Mouse (Mus musculus): ENCODE results near the gene Cfd. TPM values are rescaled to one million over a fixed set of nuclear protein-coding genes. Genes with fewer than 3 reads are reported as not detected.

Cfd gene
- polyA plus RNA-seq, 1 experiment from 2014 or later = not detected

DNA sequence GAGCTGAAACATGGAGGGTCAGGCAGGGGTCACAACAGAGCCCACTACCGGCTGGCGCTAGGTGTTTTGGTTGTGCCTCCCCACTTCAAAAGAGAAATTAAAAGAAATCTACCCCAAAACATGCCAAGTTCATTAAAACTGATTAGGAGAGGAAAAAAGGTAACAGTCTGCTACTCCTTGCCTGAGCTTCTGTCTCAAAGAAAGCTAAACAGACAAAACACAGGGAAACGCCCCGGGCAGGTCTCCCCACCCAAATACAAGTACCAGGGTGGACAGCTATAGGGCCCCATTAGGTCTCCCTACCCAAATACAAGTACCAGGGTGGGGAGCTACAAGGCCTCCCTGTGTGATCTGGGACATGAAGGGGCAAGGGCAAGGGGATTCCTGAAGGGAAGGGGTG, 19.9 kb downstream of the Cfd start, which contains the start of gene Gm26602:
Gene Gm26602, plus strand, starts transcription at position 301 of the 400 bp plus-strand sequence.
- H3K4me1 ChIP-seq (ENCODE audit: control insufficient read depth, insufficient read depth, low read depth, low read length) = peaks cover 22% of the 10 kb centered on the region
- peak within 1 kb of the TSS; percentile 85 for H3K27ac ChIP-seq (ENCODE audit: low read depth, low read length)
- no peaks in the 10 kb centered on the region for H3K9me3 ChIP-seq (ENCODE audit: control insufficient read depth, low read length)
- 99% methylated on average over 4 of the region's 4 CpGs for WGBS
- peaks cover 12% of the 10 kb centered on the region for H3K36me3 ChIP-seq (ENCODE audit: control insufficient read depth, insufficient read depth, low read length)
- H3K4me3 ChIP-seq (ENCODE audit: low read length) = no peak within 1 kb of the TSS
- no peaks in the 10 kb centered on the region for H3K27me3 ChIP-seq (replicated peaks; ENCODE audit: control insufficient read depth, insufficient read depth, low read length)
- no peak for ATAC-seq
- H3K9ac ChIP-seq (ENCODE audit: low read depth, low read length) = peak within 1 kb of the TSS; percentile 54
- no peak within 1 kb of the TSS for H3K4me2 ChIP-seq (ENCODE audit: low read length)

DNA sequence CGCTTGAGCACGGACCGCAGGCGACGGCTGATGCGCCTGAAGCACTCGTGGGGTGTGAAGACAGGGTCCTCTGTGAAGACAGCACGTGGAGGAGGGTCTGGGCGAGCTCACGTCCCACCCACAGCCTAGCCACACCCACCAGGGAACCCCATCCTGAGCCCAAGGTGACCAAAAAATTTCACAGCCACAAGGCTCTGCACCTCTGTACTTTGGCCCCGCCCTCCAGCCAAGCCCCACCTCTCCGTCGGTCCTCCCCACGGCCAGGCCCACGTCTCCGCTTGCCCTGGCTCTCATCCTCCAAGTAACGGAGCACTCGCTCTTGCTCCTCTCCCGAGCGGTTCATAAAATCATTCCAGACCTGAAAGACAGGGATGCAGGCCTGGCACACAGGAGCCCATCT, 21.8 kb downstream of the Cfd start:
- no peak overlapping the region for H3K4me3 ChIP-seq (ENCODE audit: low read length)
- WGBS = 71% methylated on average over 20 of the region's 20 CpGs
- ATAC-seq = no peak
- H3K27ac ChIP-seq (ENCODE audit: low read depth, low read length) = no peak overlapping the region
- H3K9me3 ChIP-seq (ENCODE audit: control insufficient read depth, low read length) = no peaks in the 10 kb centered on the region
- peaks cover 33% of the 10 kb centered on the region for H3K4me1 ChIP-seq (ENCODE audit: control insufficient read depth, insufficient read depth, low read depth, low read length)
- H3K27me3 ChIP-seq (replicated peaks; ENCODE audit: control insufficient read depth, insufficient read depth, low read length) = no peaks in the 10 kb centered on the region
- H3K4me2 ChIP-seq (ENCODE audit: low read length) = no peak overlapping the region
- H3K9ac ChIP-seq (ENCODE audit: low read depth, low read length) = no peak overlapping the region
- 0 out of 2 replicates have a peak, but pooled peaks cover 7% of the 10 kb centered on the region for H3K36me3 ChIP-seq (ENCODE audit: control insufficient read depth, insufficient read depth, low read length)

DNA sequence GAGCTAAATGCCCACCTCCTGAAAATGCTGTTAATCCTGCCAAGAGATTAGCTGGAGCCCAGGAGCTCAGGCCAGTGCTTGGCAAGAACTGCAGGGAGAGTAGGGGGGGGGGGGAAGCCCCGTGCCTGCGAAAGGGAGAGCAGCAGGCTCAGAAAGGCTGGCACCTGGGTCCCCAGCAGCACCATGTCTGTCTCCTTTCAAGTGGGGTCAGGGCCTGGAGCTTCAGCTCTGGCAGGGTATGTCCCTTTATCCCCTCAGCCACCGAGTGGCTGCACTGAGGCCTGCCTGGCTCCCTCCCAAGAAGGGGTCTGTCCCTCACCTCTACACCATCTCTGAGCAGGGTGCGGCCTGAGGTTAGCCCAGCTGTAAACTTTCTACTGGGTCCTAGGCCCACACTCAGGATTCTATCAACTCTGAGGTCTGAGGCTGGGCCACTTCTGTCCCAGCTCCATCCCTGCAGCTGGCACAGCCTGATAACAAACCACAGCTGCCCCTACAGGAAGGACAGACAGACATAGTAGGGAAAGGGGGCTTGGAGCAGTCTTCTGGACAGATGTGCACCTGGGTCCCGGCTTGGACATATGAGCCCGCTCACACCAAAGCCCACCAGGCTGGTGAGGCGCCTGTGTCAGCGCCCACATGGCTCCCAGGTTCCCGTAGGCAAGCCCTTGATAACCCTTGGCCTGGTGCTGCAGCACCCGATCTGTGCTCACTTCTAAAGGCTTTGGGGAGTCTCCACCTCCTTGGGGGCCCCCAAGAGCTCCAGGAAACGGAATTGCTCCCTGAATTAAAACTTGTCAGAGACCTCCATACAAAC, 23.7 kb downstream of the Cfd start:
- Histone ChIP-seq H3K36me3 (ENCODE audit: control insufficient read depth, insufficient read depth, low read length) (0 out of 2 replicates have a peak, but pooled peaks cover 7% of the 10 kb centered on the region), H3K9me3 (ENCODE audit: control insufficient read depth, low read length) (no peaks in the 10 kb centered on the region), H3K9ac (ENCODE audit: low read depth, low read length) (0 out of 2 replicates have a peak overlapping the region, but pooled peaks have one; percentile 18), H3K4me3 (ENCODE audit: low read length) (no peak overlapping the region), H3K4me1 (ENCODE audit: control insufficient read depth, insufficient read depth, low read depth, low read length) (peaks cover 30% of the 10 kb centered on the region), H3K27ac (ENCODE audit: low read depth, low read length) (no peak overlapping the region), H3K4me2 (ENCODE audit: low read length) (no peak overlapping the region), H3K27me3 (replicated peaks; ENCODE audit: control insufficient read depth, insufficient read depth, low read length) (peaks cover 18% of the 10 kb centered on the region)
- WGBS = 65% methylated on average over 11 of the region's 11 CpGs
- ATAC-seq = no peak

DNA sequence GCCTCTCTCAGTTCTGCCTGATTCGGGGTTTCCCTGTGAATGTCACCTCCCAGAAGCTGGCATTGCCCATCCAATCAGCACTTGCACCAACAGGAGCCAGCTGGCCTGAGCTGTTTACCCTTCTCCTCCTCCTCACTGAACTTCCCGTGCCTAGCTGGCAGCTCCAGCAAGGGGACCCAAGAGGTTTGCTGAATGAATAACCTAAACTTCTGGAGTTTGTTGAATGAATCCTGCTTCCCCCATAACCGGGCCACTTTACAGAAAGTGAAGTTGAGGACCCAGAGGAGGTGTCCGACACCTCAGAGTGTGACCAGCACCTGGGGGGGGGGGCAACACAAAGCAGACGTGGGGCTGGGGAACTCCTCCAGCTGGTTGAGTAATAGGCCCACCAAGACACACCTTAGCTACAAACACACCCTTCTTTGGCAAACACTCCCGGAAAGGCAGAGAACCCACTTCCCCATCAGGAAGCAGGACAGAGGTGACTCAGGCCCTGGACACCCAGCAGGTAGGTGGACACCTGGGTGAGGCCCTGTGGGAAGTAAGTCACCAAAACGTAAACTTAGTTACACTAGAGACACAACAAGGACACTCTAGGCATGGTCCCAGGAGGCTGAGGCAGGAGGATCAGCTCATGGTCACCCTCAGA, 24.4 kb downstream of the Cfd start:
- peaks cover 24% of the 10 kb centered on the region for H3K27me3 ChIP-seq (replicated peaks; ENCODE audit: control insufficient read depth, insufficient read depth, low read length)
- no peak for ATAC-seq
- H3K27ac ChIP-seq (ENCODE audit: low read depth, low read length) = no peak overlapping the region
- H3K4me1 ChIP-seq (ENCODE audit: control insufficient read depth, insufficient read depth, low read depth, low read length) = peaks cover 27% of the 10 kb centered on the region
- H3K4me3 ChIP-seq (ENCODE audit: low read length) = no peak overlapping the region
- no peak overlapping the region for H3K9ac ChIP-seq (ENCODE audit: low read depth, low read length)
- 73% methylated on average over 7 of the region's 7 CpGs for WGBS
- no peaks in the 10 kb centered on the region for H3K9me3 ChIP-seq (ENCODE audit: control insufficient read depth, low read length)
- 0 out of 2 replicates have a peak, but pooled peaks cover 7% of the 10 kb centered on the region for H3K36me3 ChIP-seq (ENCODE audit: control insufficient read depth, insufficient read depth, low read length)
- no peak overlapping the region for H3K4me2 ChIP-seq (ENCODE audit: low read length)

DNA sequence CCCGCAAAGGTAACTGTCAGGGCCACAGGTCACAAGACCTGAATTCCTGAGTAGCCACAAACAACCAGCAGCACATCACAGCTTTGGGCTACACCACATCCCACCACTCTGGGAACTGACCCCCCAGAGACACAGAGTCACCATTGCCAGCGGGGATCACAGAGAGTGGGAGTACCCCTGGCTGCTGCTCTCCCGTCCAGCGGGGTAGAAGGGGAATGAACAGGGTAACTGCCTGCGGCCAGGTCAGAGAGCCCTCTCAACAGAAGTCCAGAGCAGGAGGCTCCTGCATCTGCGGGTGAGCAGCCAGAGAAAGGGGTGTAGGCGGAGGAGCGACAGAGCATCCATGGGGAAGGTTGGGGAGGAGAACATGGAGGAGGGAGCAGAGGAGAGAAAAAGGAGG, 25.4 kb downstream of the Cfd start:
- Histone ChIP-seq H3K9me3 (ENCODE audit: control insufficient read depth, low read length) (no peaks in the 10 kb centered on the region), H3K4me2 (ENCODE audit: low read length) (peak overlapping the region; percentile 89), H3K4me1 (ENCODE audit: control insufficient read depth, insufficient read depth, low read depth, low read length) (peaks cover 30% of the 10 kb centered on the region), H3K27me3 (replicated peaks; ENCODE audit: control insufficient read depth, insufficient read depth, low read length) (peaks cover 34% of the 10 kb centered on the region), H3K27ac (ENCODE audit: low read depth, low read length) (peak overlapping the region; percentile 70; the same call in 1 of the 2 replicates), H3K36me3 (ENCODE audit: control insufficient read depth, insufficient read depth, low read length) (0 out of 2 replicates have a peak, but pooled peaks cover 2% of the 10 kb centered on the region), H3K4me3 (ENCODE audit: low read length) (peak overlapping the region; percentile 73), H3K9ac (ENCODE audit: low read depth, low read length) (peak overlapping the region; percentile 94)
- no peak for ATAC-seq
- 8% methylated on average over 8 of the region's 8 CpGs for WGBS

DNA sequence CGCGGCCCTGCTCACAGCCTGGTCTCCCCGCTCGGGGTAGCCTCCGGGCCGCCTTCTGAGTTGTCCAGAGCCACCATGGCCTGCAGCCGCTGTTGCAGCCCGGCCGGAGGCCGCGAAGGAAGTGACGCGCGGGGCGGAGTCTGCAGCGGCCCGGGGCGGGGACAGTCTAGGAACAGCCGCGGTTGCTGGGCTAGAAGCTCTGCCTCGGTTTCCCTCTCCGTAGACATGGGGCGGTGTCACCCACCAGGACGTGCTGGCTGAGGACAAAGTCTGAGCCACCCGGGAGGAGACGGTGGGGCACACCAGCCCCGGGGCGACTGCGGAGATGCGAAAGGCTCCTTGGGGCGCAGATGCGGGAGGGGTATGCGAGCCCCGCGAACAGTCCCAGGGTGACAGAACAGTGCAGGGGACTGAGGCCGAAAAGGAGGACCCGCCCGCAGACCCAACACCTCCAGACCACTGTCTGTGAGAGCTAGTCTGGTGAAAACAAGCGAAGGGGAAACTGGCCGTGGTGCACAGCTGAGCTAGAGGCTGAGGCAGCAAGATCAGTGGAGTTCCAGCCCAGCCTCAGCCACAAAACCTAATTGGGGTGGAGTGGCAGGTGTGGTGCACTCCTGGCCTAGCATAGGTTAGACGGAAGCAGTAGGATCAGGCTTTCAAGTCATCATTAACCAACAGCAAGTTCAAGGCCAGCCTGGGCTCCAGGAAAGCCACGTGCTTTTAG, 26.3 kb downstream of the Cfd start, which contains the start of gene Kiss1r:
Gene Kiss1r, plus strand, starts transcription at position 164 of the 724 bp plus-strand sequence.
- H3K36me3 ChIP-seq (ENCODE audit: control insufficient read depth, insufficient read depth, low read length) = 0 out of 2 replicates have a peak, but pooled peaks cover 2% of the 10 kb centered on the region
- peak; percentile 80 for ATAC-seq
- H3K27ac ChIP-seq (ENCODE audit: low read depth, low read length) = peak within 1 kb of the TSS; percentile 70
- H3K9ac ChIP-seq (ENCODE audit: low read depth, low read length) = peak within 1 kb of the TSS; percentile 94
- H3K4me1 ChIP-seq (ENCODE audit: control insufficient read depth, insufficient read depth, low read depth, low read length) = peaks cover 36% of the 10 kb centered on the region
- 2% methylated on average over 41 of the region's 42 CpGs for WGBS
- H3K9me3 ChIP-seq (ENCODE audit: control insufficient read depth, low read length) = no peaks in the 10 kb centered on the region
- H3K4me2 ChIP-seq (ENCODE audit: low read length) = peak within 1 kb of the TSS; percentile 89
- H3K4me3 ChIP-seq (ENCODE audit: low read length) = peak within 1 kb of the TSS; percentile 73
- peaks cover 41% of the 10 kb centered on the region for H3K27me3 ChIP-seq (replicated peaks; ENCODE audit: control insufficient read depth, insufficient read depth, low read length)

DNA sequence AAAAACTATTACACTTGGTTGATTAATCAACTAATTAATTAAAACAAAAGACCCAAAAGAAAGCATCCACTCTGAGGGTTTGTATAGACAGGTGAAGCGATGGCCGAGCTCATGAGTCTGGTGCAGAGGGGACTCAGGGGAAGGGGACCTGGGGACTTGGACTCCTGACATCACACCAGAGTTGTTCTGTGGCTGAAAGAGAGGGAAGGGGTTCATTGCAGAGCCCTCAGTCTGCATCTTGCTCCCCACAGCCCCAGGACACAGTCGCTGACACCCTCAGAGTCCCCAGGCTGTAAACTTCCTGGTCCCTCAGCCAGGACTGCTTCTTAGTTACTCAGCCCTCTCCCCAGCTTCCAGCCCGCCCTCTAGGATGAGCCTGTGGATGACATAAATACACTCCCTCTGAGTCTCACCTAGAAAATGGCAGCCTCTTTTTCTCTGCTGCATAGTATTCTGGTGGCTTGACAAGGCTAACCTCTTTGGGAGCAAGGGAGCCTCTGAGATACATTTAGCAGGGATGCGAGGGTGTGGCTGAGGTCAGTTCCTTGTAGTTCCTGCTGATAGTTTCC, 27.0 kb downstream of the Cfd start:
- H3K4me2 ChIP-seq (ENCODE audit: low read length) = peak overlapping the region; percentile 89
- no peak overlapping the region for H3K27ac ChIP-seq (ENCODE audit: low read depth, low read length)
- H3K36me3 ChIP-seq (ENCODE audit: control insufficient read depth, insufficient read depth, low read length) = no peaks in the 10 kb centered on the region
- H3K27me3 ChIP-seq (replicated peaks; ENCODE audit: control insufficient read depth, insufficient read depth, low read length) = peaks cover 47% of the 10 kb centered on the region
- WGBS = 69% methylated on average over 5 of the region's 5 CpGs
- peaks cover 36% of the 10 kb centered on the region for H3K4me1 ChIP-seq (ENCODE audit: control insufficient read depth, insufficient read depth, low read depth, low read length)
- peak overlapping the region; percentile 94 for H3K9ac ChIP-seq (ENCODE audit: low read depth, low read length)
- H3K9me3 ChIP-seq (ENCODE audit: control insufficient read depth, low read length) = no peaks in the 10 kb centered on the region
- H3K4me3 ChIP-seq (ENCODE audit: low read length) = peak overlapping the region; percentile 73
- ATAC-seq = no peak

DNA sequence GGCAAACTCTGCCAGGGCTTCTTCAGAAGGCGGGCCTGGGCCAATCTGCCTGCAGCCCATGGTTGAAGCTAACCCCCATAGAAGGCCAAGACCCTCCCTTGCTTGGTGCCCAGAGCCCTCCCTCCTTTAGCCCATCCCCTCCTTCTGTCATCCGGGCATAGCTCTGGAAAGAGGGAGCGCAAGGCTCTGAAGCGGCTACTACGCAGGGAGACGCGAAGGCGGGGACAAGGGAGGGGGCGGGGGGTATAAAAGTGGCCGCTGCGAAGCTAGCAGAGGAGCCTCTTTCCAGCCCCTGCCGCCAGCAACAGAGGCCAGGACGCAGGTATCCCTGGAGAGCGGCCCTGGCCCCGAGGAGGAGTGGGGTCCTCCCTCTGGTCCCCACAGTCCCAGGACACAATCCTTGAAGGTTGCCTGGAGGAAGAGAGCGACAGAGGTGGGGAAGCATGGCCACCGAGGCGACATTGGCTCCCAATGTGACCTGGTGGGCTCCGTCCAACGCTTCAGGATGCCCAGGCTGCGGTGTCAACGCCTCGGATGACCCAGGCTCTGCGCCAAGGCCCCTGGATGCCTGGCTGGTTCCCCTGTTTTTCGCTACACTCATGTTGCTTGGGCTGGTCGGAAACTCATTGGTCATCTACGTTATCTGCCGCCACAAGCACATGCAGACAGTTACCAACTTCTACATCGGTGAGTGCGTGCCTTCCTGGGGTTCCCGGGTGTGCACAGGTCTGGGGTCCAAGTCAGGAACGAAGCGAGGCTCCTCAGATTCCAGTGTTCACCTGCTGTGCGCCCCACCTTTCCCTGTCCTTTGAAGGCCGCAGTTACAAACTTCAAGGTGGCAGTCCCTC, 27.8 kb downstream of the Cfd start:
- H3K27me3 ChIP-seq (replicated peaks; ENCODE audit: control insufficient read depth, insufficient read depth, low read length) = peaks cover 55% of the 10 kb centered on the region
- no peaks in the 10 kb centered on the region for H3K9me3 ChIP-seq (ENCODE audit: control insufficient read depth, low read length)
- peaks cover 36% of the 10 kb centered on the region for H3K4me1 ChIP-seq (ENCODE audit: control insufficient read depth, insufficient read depth, low read depth, low read length)
- peak overlapping the region; percentile 24; the same call in 1 of the 2 replicates for H3K4me2 ChIP-seq (ENCODE audit: low read length)
- H3K4me3 ChIP-seq (ENCODE audit: low read length) = peak overlapping the region; percentile 7; the same call in 1 of the 2 replicates
- no peak for ATAC-seq
- peak overlapping the region; percentile 47 for H3K9ac ChIP-seq (ENCODE audit: low read depth, low read length)
- 4% methylated on average over 35 of the region's 35 CpGs for WGBS
- no peaks in the 10 kb centered on the region for H3K36me3 ChIP-seq (ENCODE audit: control insufficient read depth, insufficient read depth, low read length)
- H3K27ac ChIP-seq (ENCODE audit: low read depth, low read length) = no peak overlapping the region
